ENCODE assay signal across 15 mouse cellular contexts in the genomic region with DNA sequence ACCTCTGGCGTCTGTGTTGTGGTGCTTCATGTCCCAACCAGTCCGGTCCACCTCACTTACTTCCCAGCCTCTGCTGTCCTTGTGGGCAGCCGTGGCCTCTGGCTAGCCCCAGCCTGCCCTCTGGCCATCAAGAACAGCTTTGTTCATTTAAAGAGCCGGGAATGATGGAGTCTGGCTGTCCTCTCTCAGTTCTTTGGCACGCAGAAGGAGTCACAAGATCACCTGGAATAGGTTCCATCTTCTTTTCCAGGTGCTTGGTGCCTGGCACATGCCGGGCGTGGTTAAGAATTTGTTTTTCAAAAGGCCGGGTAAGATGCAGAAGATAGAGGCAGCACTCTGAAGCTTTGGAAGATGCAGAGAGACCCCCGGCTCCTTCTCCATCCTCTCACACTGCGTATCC. TPM values are rescaled to one million over a fixed set of nuclear protein-coding genes. Genes with fewer than 3 reads are reported as not detected.
DNase-seq lines count a peak whose midpoint lies in the region; ATAC-seq and TF ChIP-seq lines count a peak whose summit lies in the region.
"Had no signal": no experiment of that assay in that cellular context is flagged by ENCODE, and none has a peak within 500 bp of the region (broad histone marks: within the 10 kb centered on the region; RNA-seq: fewer than 3 reads in every experiment).

No protein-coding gene starts in this region.

- WGBS in kidney, adult 2 months = 63% methylated on average over 10 of the region's 10 CpGs
- WGBS in hindbrain, embryonic 14.5 days = 68% methylated on average over 10 of the region's 10 CpGs
- 78% methylated on average over 10 of the region's 10 CpGs for WGBS in midbrain, embryonic 12.5 days
- WGBS in neural tube, embryonic 15.5 days = 79% methylated on average over 10 of the region's 10 CpGs

- no peak for ATAC-seq in hindbrain, embryonic 14.5 days (ENCODE audit: low FRiP score)
- no peak for ATAC-seq in midbrain, embryonic 12.5 days (ENCODE audit: low FRiP score, low read depth)
- ATAC-seq in neural tube, embryonic 15.5 days (ENCODE audit: low FRiP score) = no peak
- ATAC-seq: forebrain, embryonic 16.5 days; inflammation-experienced regulatory T-cells, adult 6 months had no signal

- DNase-seq in kidney, adult 2 months = peak; percentile 71
- no peak for DNase-seq in kidney, postnatal 10 days
- DNase-seq in hindbrain, embryonic 14.5 days (ENCODE audit: low spot score) = no peak
- DNase-seq in frontal cortex, postnatal 25 days (ENCODE audit: low spot score in 2 of 2) = no peak
- no peak for DNase-seq in layer of hippocampus, adult 11-12 months (ENCODE audit: low spot score)
- DNase-seq: cerebellum, postnatal 14 days; heart, adult 2 months; kidney, adult 9 months; liver, embryonic 13.5 days; spleen, adult 18-20 months had no signal

- no peak overlapping the region for H3K27ac ChIP-seq in kidney, adult 2 months (ENCODE audit: insufficient read depth, low read depth, low read length)
- H3K27ac ChIP-seq in hindbrain, embryonic 14.5 days = peak overlapping the region; percentile 75
- H3K27ac ChIP-seq in midbrain, embryonic 12.5 days (replicated peaks) = peak overlapping the region; percentile 79
- H3K27ac ChIP-seq in neural tube, embryonic 15.5 days (replicated peaks) = peak overlapping the region; percentile 56; the same call in 1 of the 2 replicates
- H3K27ac ChIP-seq: heart, adult 2 months; liver, embryonic 13.5 days; lung, embryonic 15.5 days had no signal

- H3K27me3 ChIP-seq in kidney, adult 2 months (replicated peaks; ENCODE audit: control insufficient read depth, insufficient read depth, low read length) = no peaks in the 10 kb centered on the region
- H3K27me3 ChIP-seq in hindbrain, embryonic 14.5 days (ENCODE audit: control insufficient read depth, insufficient read depth, low read length) = no peaks in the 10 kb centered on the region
- H3K27me3 ChIP-seq in midbrain, embryonic 12.5 days = no peaks in the 10 kb centered on the region
- H3K27me3 ChIP-seq in neural tube, embryonic 15.5 days (replicated peaks) = no peaks in the 10 kb centered on the region
- H3K27me3 ChIP-seq: lung, embryonic 15.5 days had no signal

- 0 out of 2 replicates have a peak overlapping the region, but pooled peaks have one; percentile 26 for H3K9ac ChIP-seq in hindbrain, embryonic 14.5 days
- H3K9ac ChIP-seq in midbrain, embryonic 12.5 days (replicated peaks) = no peak overlapping the region
- no peak overlapping the region for H3K9ac ChIP-seq in neural tube, embryonic 15.5 days (replicated peaks)
- H3K9ac ChIP-seq: liver, embryonic 13.5 days; lung, embryonic 15.5 days had no signal

- H3K4me1 ChIP-seq in kidney, adult 2 months (ENCODE audit: control insufficient read depth, insufficient read depth, low read length) = peaks cover 26% of the 10 kb centered on the region
- H3K4me1 ChIP-seq in hindbrain, embryonic 14.5 days (replicated peaks; ENCODE audit: control insufficient read depth, insufficient read depth, low read length) = peaks cover 34% of the 10 kb centered on the region
- H3K4me1 ChIP-seq in midbrain, embryonic 12.5 days = peaks cover 60% of the 10 kb centered on the region
- H3K4me1 ChIP-seq in neural tube, embryonic 15.5 days = peaks cover 44% of the 10 kb centered on the region

- no peak for TF ChIP-seq POLR2A in kidney, adult 2 months (IDR thresholded peaks at IDR 0.05; ENCODE audit: low read depth, low read length)

- H3K4me3 ChIP-seq in kidney, adult 2 months (ENCODE audit: insufficient read depth, low read depth, low read length) = no peak overlapping the region
- no peak overlapping the region for H3K4me3 ChIP-seq in hindbrain, embryonic 14.5 days (replicated peaks; ENCODE audit: low read length)
- H3K4me3 ChIP-seq in midbrain, embryonic 12.5 days = no peak overlapping the region
- no peak overlapping the region for H3K4me3 ChIP-seq in neural tube, embryonic 15.5 days (replicated peaks)
- H3K4me3 ChIP-seq: heart, adult 2 months; liver, embryonic 13.5 days; lung, embryonic 15.5 days had no signal

- H3K36me3 ChIP-seq in kidney, adult 2 months (ENCODE audit: control insufficient read depth, insufficient read depth, low read length) = no peaks in the 10 kb centered on the region
- H3K36me3 ChIP-seq in hindbrain, embryonic 14.5 days (replicated peaks; ENCODE audit: control insufficient read depth, insufficient read depth) = no peaks in the 10 kb centered on the region
- no peaks in the 10 kb centered on the region for H3K36me3 ChIP-seq in midbrain, embryonic 12.5 days
- H3K36me3 ChIP-seq in neural tube, embryonic 15.5 days = no peaks in the 10 kb centered on the region
- H3K36me3 ChIP-seq: liver, embryonic 13.5 days; lung, embryonic 15.5 days had no signal

- no peak for TF ChIP-seq CTCF in kidney, adult 2 months (conservative IDR thresholded peaks at IDR 0.05; ENCODE audit: insufficient read depth, insufficient read length, low read depth, low read length)

- H3K9me3 ChIP-seq in hindbrain, embryonic 14.5 days (ENCODE audit: control insufficient read depth, low read length) = no peaks in the 10 kb centered on the region
- no peaks in the 10 kb centered on the region for H3K9me3 ChIP-seq in midbrain, embryonic 12.5 days
- H3K9me3 ChIP-seq in neural tube, embryonic 15.5 days (replicated peaks) = no peaks in the 10 kb centered on the region
- H3K9me3 ChIP-seq: liver, embryonic 13.5 days; lung, embryonic 15.5 days had no signal

- no peak overlapping the region for H3K4me2 ChIP-seq in hindbrain, embryonic 14.5 days (replicated peaks)
- no peak overlapping the region for H3K4me2 ChIP-seq in midbrain, embryonic 12.5 days (replicated peaks)
- no peak overlapping the region for H3K4me2 ChIP-seq in neural tube, embryonic 15.5 days
- H3K4me2 ChIP-seq: liver, embryonic 13.5 days; lung, embryonic 15.5 days had no signal

RNA-seq across cellular contexts. Expression of a gene that starts 51.7 kb away (rescaled TPM):
- 91.4 and 98.1 TPM in 2 replicates for polyA plus RNA-seq in kidney, adult 2 months (2012; rRNA removed)
- polyA plus RNA-seq in hindbrain, embryonic 14.5 days (2014; fragmentation: Nextera tagmentation; extraction: Ambion mirVana) = 21.4 and 22.2 TPM in 2 replicates
- 27.7 and 36.1 TPM in 2 replicates for polyA plus RNA-seq in midbrain, embryonic 12.5 days (2016; fragmentation: Nextera tagmentation; extraction: Ambion mirVana)
- polyA plus RNA-seq in neural tube, embryonic 15.5 days (2015; fragmentation: Nextera tagmentation; extraction: Ambion mirVana) = 17.1 and 20.5 TPM in 2 replicates
